Mouse (Mus musculus) liver, postnatal 0 days (tissue): ENCODE results near the gene Tagln3.

ENCODE experiments used
- CTCF ChIP-seq: sonication (generic); IDR thresholded peaks from 2 replicates; pipeline ENCODE4 v1.5.1; 2016; ENCODE audit warnings: antibody characterized with exemption, low read depth
- EP300 ChIP-seq: IDR thresholded peaks from 2 replicates; pipeline ENCODE4 v1.6.1; 2016; ENCODE audit warnings: antibody characterized with exemption, low read depth, mild to moderate bottlenecking

DNA sequence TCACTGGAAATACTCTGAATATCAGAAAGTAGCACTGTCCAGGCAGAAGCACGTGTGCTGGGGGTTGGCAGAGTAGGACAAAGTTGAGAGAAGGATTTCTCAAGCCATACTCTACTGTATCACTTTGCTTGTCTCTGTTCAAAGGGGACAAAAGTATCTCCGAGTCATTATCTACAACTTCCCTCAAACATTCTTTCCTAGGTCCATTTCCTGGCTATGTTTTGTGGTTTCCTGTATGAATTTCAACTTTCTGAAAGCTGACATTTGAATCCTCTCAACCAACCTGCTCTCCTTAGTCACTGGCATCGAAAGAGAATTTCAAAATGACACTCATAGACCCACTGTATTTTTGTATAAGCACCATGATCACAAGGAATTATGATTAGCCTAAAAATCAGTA is 56.2 kb downstream of the Tagln3 start:
- TF ChIP-seq CTCF (no peak), EP300 (0 out of 2 replicates have a peak, but pooled peaks have one; percentile 30)
